Comparison of ENCODE assay signal across 8 mouse cellular contexts in the genomic region with DNA sequence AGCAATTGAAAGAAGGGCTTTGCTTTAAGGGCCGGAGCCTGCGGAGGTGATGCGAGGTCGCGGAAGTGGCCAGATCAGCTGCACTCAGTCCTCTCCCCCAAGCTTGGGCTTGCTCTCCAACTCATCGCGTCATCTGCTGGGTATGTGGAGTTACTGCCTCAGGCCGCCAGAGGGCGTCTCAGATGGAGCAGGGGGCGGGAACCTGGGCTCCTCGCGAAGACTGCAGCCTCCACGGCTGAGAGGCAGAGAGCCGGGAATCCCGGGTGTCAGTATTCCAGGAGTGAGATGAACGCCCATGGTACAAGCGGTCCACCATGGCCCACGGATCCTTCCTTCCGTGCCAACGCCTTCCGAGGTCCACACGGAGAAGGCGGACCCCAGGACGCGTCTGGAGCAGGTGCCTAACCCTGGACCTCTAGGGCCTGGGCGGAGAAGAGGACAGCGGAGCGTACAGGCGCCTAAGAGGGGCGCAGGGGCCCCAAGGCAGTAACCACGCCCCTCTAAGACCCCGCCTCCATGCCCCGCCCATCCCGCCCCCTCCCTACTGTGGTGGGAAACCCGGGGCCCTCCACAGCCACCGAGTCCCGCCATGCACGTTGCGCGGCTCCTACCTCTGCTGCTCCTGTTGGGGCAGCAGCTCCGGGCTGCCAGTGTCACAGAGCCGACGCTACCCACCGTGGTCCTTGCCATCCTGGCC. TPM values are rescaled to one million over a fixed set of nuclear protein-coding genes. Genes with fewer than 3 reads are reported as not detected.
DNase-seq lines count a peak whose midpoint lies in the region; ATAC-seq and TF ChIP-seq lines count a peak whose summit lies in the region.

A gene (plus strand): TSS at position 216 of the 697 bp plus-strand sequence.

- under 1% methylated on average over 43 of the region's 44 CpGs for WGBS in forebrain, embryonic 12.5 days
- under 1% methylated on average over 41 of the region's 44 CpGs for WGBS in heart, embryonic 16.5 days
- WGBS in liver, embryonic 13.5 days (ENCODE audit: insufficient replicate concordance), result under 1% methylated on average over 43 of the region's 44 CpGs
- 0% methylated on average over 42 of the region's 44 CpGs for WGBS in stomach, embryonic 15.5 days

- H3K4me2 ChIP-seq in forebrain, embryonic 12.5 days, result peak within 1 kb of the TSS; percentile 87
- peak within 1 kb of the TSS; percentile 87 for H3K4me2 ChIP-seq in heart, embryonic 16.5 days (ENCODE audit: low read depth, low read length)
- H3K4me2 ChIP-seq in liver, embryonic 13.5 days, result peak within 1 kb of the TSS; percentile 89
- peak within 1 kb of the TSS; percentile 98 for H3K4me2 ChIP-seq in stomach, embryonic 15.5 days

- H3K36me3 ChIP-seq in ES-Bruce4 (ENCODE audit: control insufficient read depth, insufficient read depth, low read length, poor library complexity, severe bottlenecking), result no peaks in the 10 kb centered on the region
- no peaks in the 10 kb centered on the region for H3K36me3 ChIP-seq in forebrain, embryonic 12.5 days (replicated peaks)
- no peaks in the 10 kb centered on the region for H3K36me3 ChIP-seq in heart, embryonic 16.5 days (ENCODE audit: control insufficient read depth, insufficient read depth)
- H3K36me3 ChIP-seq in liver, embryonic 13.5 days, result peaks cover 34% of the 10 kb centered on the region
- no peaks in the 10 kb centered on the region for H3K36me3 ChIP-seq in stomach, embryonic 15.5 days

- peaks cover 2% of the 10 kb centered on the region for H3K4me1 ChIP-seq in ES-Bruce4 (ENCODE audit: control insufficient read depth, insufficient read depth, low read length)
- peaks cover 21% of the 10 kb centered on the region for H3K4me1 ChIP-seq in forebrain, embryonic 12.5 days
- peaks cover 8% of the 10 kb centered on the region for H3K4me1 ChIP-seq in heart, embryonic 16.5 days (ENCODE audit: control insufficient read depth, insufficient read depth, low read length)
- peaks cover 54% of the 10 kb centered on the region for H3K4me1 ChIP-seq in liver, embryonic 13.5 days (replicated peaks)
- H3K4me1 ChIP-seq in stomach, embryonic 15.5 days, result peaks cover 7% of the 10 kb centered on the region; the same call in 1 of the 2 replicates

- peak; percentile 87 for TF ChIP-seq CTCF in ES-Bruce4 (IDR thresholded peaks at IDR 0.05; ENCODE audit: low read depth, low read length)

- H3K9ac ChIP-seq in ES-Bruce4 (ENCODE audit: low read depth, poor library complexity, severe bottlenecking), result peak within 1 kb of the TSS; percentile 69
- H3K9ac ChIP-seq in forebrain, embryonic 12.5 days, result peak within 1 kb of the TSS; percentile 65
- peak within 1 kb of the TSS; percentile 82 for H3K9ac ChIP-seq in heart, embryonic 16.5 days (ENCODE audit: low read length)
- peak within 1 kb of the TSS; percentile 96 for H3K9ac ChIP-seq in liver, embryonic 13.5 days
- peak within 1 kb of the TSS; percentile 57 for H3K9ac ChIP-seq in stomach, embryonic 15.5 days

- no peaks in the 10 kb centered on the region for H3K9me3 ChIP-seq in ES-Bruce4 (replicated peaks; ENCODE audit: control insufficient read depth, insufficient read depth, low read length, poor library complexity, severe bottlenecking)
- H3K9me3 ChIP-seq in forebrain, embryonic 12.5 days, result no peaks in the 10 kb centered on the region
- no peaks in the 10 kb centered on the region for H3K9me3 ChIP-seq in heart, embryonic 16.5 days (replicated peaks; ENCODE audit: control insufficient read depth, low read length)
- H3K9me3 ChIP-seq in liver, embryonic 13.5 days (replicated peaks), result no peaks in the 10 kb centered on the region
- H3K9me3 ChIP-seq in stomach, embryonic 15.5 days, result no peaks in the 10 kb centered on the region

- no peaks in the 10 kb centered on the region for H3K27me3 ChIP-seq in ES-Bruce4 (ENCODE audit: control insufficient read depth, insufficient read depth, low read length, poor library complexity, severe bottlenecking)
- H3K27me3 ChIP-seq in forebrain, embryonic 12.5 days, result peaks cover 40% of the 10 kb centered on the region
- H3K27me3 ChIP-seq in heart, embryonic 16.5 days (ENCODE audit: control insufficient read depth, insufficient read depth, low read length), result no peaks in the 10 kb centered on the region
- peaks cover 6% of the 10 kb centered on the region; the same call in 1 of the 2 replicates for H3K27me3 ChIP-seq in liver, embryonic 13.5 days
- H3K27me3 ChIP-seq in stomach, embryonic 15.5 days (replicated peaks), result no peaks in the 10 kb centered on the region

- no peak for TF ChIP-seq EP300 in ES-Bruce4 (IDR thresholded peaks at IDR 0.05; ENCODE audit: insufficient read depth, low read depth, low read length)

- peak; percentile 91 for ATAC-seq in forebrain, embryonic 12.5 days (ENCODE audit: low FRiP score)
- ATAC-seq in heart, embryonic 16.5 days (replicated peaks; ENCODE audit: extremely low read depth, insufficient read depth, low FRiP score), result peak; percentile 89
- peak; percentile 79 for ATAC-seq in liver, embryonic 13.5 days (ENCODE audit: low read depth)
- peak; percentile 85 for ATAC-seq in stomach, embryonic 15.5 days (ENCODE audit: insufficient read depth, low FRiP score, low read depth)

- no peak within 1 kb of the TSS for H3K27ac ChIP-seq in ES-Bruce4 (ENCODE audit: insufficient read depth, low read length)
- H3K27ac ChIP-seq in forebrain, embryonic 12.5 days, result peak within 1 kb of the TSS; percentile 72
- peak within 1 kb of the TSS; percentile 77 for H3K27ac ChIP-seq in heart, embryonic 16.5 days (ENCODE audit: low read length)
- H3K27ac ChIP-seq in liver, embryonic 13.5 days, result peak within 1 kb of the TSS; percentile 100
- H3K27ac ChIP-seq in stomach, embryonic 15.5 days, result peak within 1 kb of the TSS; percentile 81

- H3K4me3 ChIP-seq in ES-Bruce4 (ENCODE audit: low read depth, low read length), result peak within 1 kb of the TSS; percentile 87
- peak within 1 kb of the TSS; percentile 49 for H3K4me3 ChIP-seq in forebrain, embryonic 12.5 days (replicated peaks)
- peak within 1 kb of the TSS; percentile 66 for H3K4me3 ChIP-seq in heart, embryonic 16.5 days (ENCODE audit: low read length)
- H3K4me3 ChIP-seq in liver, embryonic 13.5 days (replicated peaks), result peak within 1 kb of the TSS; percentile 93
- H3K4me3 ChIP-seq in stomach, embryonic 15.5 days (replicated peaks), result peak within 1 kb of the TSS; percentile 64

- DNase-seq in c-Kit-positive CD71-positive TER-119-positive erythroid progenitor cells, embryonic 14.5 days (ENCODE audit: low spot score), result peak; percentile 89
- DNase-seq in kidney, postnatal 25 days, result peak; percentile 79 to 86
- peak; percentile 87 for DNase-seq in liver, embryonic 13.5 days
- peak; percentile 85 for DNase-seq in natural killer cell, adult 2 months (ENCODE audit: low spot score in 2 of 2)

- no peak for TF ChIP-seq POLR2A in ES-Bruce4 (IDR thresholded peaks at IDR 0.05; ENCODE audit: insufficient read depth, low read length)

RNA-seq across cellular contexts. Expression of the gene that starts here (rescaled TPM):
- polyA plus RNA-seq in ES-Bruce4 (2011; ENCODE audit: insufficient read depth, insufficient read length, low read depth, missing spikeins), result 24.6 and 25.9 TPM in 2 replicates
- 9.4 and 10.1 TPM in 2 replicates for polyA plus RNA-seq in forebrain, embryonic 12.5 days (2016; fragmentation: Nextera tagmentation; extraction: Ambion mirVana)
- polyA plus RNA-seq in heart, embryonic 16.5 days (2015; fragmentation: Nextera tagmentation; extraction: Ambion mirVana), result 16.8 and 21.5 TPM in 2 replicates
- polyA plus RNA-seq in liver, embryonic 13.5 days (2015; fragmentation: Nextera tagmentation; extraction: Ambion mirVana), result 31.1 and 39.0 TPM in 2 replicates
- 28.5 and 29.4 TPM in 2 replicates for polyA plus RNA-seq in stomach, embryonic 15.5 days (2015; fragmentation: Nextera tagmentation; extraction: Ambion mirVana)
